Mouse (Mus musculus) cerebellum, postnatal 4 days (tissue): ENCODE data around the gene Tmem97.
A peak's percentile ranks its signal among the peaks of the same experiment; 100 is the strongest.

Experiments
- DNase-seq, 2 experiments: peaks; one replicate each; pipeline ENCODE4 v3.0.0; 2022; ENCODE audit warnings: low spot score in 2 of 2, mixed read lengths in 1 of 2

Gene Tmem97

DNA sequence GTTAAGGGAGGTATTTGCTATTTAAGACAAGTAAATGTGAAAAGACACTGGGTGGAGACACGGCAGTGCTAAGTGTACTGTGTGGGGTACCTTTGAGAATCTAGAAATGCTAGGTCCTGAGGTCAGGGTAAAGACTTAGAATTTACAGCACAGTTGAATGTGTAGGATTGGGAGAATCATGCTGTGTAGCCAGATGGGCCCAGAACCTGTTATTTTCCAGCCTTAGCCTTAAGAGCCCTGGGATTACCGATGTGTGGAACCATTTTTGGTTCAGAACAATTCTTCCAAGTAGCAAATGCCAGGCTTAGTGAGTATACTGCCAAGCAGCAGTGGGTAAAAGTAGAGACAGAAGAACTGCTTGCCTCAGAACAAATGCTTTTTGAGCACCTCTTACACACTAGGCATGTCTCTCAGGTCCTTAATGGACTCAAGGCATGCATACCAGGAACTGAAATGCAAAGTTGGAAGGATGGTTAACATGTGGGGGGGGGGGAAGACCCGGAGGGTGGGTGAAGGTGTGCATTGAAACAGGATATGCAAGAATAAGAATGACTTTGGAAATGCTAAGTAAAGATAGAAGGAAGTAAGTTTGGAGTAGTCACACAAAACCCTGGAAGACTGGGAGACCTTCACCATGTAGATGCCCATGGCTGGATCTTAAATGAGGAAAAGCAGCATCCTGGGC, 37.3 kb downstream of the Tmem97 start:
- no peak for DNase-seq

DNA sequence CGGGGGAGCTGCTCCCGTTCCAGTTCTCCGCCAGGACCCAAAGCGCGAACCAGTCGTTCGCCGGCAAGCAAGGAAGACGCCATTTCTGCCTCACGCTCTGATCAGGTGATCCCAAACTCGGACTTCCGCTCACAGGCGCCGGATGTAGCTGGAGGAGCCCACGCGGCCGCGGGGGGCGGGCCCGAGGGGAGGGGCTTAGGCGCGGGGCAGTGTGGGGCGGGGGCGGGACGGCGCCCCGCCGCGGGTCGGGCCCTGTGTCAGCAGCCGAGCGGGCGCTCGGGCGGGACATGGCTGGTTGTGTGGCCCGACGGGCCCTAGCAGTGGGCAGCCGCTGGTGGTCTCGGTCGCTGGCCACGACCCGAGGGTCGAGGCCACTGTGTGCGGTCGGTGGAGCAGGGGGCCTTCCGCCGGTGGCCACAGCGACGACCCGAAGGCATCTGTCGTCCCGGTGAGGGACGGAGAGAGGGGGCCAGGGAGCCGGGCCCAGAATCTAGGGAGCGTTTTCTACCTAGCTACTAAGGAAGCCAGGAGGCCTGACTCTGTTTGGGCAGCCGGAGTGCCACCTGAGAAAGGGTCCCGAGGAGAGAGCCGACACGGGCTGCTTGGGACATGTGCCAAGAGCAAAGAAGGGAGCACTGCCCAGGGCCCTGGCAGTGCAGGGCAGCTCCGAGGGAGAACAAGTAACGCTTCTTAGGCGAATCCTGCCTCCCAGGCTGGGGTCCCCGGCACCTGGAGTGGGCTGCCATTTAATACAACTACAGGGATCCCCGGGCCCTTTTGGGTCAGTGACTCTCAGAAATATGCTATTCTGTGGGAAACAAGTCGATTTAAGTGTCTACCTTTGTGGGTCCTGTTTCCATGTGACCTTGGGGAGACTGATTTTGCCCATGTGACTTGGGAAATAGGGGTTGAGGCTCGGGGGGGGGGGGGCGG, 38.3 kb downstream of the Tmem97 start, which contains the start of the genes Tmem199 and Poldip2:
Tmem199 (minus strand) TSS at position 148 of the 933 bp plus-strand sequence.
Poldip2 (plus strand) TSS at position 169 of the 933 bp plus-strand sequence.
- DNase-seq = peak; percentile 77 to 92

DNA sequence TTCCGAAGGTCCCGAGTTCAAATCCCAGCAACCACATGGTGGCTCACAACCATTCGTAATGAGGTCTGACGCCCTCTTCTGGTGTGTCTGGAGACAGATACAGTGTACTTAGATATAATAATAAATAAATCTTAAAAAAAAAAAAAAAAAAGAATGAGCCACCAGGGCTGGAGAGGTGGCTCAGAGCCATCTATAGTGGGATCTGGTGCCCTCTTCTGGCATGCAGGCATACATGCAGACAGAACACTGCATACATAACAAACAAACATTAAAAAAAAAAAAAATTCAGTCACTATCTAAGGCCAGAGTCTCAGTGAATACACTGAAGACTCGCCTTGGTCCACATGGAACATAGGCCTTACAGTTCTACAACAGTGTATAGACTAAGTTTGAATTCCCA, 41.4 kb downstream of the Tmem97 start:
- peak in 1 of 2 experiments; percentile 32 for DNase-seq

DNA sequence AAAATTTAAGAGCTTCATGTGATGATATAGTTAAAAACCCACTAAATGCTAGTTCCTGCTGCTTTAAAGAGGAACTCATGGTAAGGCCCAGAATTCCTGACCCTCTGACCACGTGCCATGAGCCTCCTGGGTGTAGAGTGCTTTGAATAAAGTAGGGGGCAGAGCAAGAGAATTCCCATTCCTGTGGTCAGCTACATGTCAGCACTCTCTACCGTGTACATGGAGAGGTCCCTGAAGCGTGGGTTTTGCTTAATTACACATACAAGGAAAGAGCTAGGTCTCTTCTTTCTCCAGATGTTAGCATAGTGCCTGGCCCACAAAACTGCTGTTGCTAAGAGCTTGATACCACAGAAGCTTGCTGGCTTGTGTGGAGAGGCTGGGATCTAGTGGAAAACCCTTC, 45.1 kb downstream of the Tmem97 start:
- DNase-seq = no peak

GRCm38 (mm10) chr11:78502909-78503650, 47.5 kb downstream of the Tmem97 start, which contains the start of gene Sebox:
TSS of gene Sebox (plus strand) at chr11:78503447.
- DNase-seq = peak in 1 of 2 experiments; percentile 56

DNA sequence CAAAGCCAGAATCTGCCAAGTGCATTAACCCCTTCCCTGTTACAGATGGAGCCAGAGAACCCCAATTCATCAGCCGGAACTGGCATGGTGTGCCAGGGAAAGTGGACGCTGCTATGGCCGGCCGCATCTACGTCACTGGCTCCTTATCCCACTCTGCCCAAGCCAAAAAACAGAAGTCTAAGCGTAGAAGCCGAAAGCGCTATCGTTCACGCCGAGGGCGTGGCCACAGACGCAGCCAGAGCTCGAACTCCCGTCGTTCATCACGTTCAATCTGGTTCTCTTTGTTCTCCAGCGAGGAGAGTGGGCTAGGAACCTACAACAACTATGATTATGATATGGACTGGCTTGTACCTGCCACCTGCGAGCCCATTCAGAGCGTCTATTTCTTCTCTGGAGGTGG, 49.0 kb downstream of the Tmem97 start:
- no peak for DNase-seq

DNA sequence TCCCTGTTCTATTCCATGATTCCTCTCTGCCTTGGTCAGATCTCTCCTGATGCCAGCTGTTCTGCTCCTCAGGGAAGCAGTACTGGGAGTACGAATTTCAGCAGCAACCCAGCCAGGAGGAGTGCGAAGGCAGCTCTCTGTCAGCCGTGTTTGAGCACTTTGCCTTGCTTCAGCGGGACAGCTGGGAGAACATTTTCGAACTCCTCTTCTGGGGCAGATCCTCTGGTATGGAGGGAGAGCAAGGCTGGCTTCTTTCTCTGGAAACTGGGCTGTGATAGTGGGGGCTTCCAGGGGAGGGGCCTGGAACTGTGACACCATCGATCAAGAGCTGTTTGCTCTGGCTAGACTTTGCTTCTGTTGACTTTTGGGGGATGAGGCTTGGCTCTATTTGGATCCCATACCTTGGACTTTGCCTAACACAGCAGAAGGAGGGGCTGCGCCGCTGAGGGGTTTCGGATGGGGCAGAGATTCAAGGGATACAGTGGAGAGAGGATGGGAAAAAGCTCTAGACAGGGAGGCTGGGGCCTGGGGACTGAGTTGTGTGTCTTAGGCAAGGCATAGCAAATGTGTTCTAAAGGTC, 49.9 kb downstream of the Tmem97 start:
- DNase-seq = no peak

GRCm38 (mm10) chr11:78499543-78499942, 51.0 kb downstream of the Tmem97 start:
- DNase-seq = no peak

DNA sequence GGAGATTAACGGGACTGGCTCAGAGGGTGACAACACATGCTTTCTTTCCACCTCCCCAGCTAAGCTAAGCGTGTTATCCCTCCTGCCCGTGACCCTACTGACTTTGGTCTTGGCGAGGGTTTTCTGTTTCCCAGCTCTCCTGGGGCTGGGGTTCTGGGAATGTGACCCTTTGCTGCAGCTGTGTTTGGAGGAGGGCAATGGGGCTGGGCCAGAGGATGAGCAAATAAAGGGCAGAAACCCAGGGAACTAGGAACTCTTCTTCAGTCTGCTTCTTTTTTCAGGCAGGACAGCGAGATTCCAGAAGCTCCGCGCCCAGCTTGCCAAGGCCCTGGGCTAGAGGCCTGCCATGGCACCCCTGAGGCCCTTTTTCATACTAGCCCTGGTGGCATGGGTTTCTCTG, 51.6 kb downstream of the Tmem97 start, which contains the start of gene Vtn:
Vtn (plus strand) TSS at position 88 of the 400 bp plus-strand sequence.
- no peak for DNase-seq

DNA sequence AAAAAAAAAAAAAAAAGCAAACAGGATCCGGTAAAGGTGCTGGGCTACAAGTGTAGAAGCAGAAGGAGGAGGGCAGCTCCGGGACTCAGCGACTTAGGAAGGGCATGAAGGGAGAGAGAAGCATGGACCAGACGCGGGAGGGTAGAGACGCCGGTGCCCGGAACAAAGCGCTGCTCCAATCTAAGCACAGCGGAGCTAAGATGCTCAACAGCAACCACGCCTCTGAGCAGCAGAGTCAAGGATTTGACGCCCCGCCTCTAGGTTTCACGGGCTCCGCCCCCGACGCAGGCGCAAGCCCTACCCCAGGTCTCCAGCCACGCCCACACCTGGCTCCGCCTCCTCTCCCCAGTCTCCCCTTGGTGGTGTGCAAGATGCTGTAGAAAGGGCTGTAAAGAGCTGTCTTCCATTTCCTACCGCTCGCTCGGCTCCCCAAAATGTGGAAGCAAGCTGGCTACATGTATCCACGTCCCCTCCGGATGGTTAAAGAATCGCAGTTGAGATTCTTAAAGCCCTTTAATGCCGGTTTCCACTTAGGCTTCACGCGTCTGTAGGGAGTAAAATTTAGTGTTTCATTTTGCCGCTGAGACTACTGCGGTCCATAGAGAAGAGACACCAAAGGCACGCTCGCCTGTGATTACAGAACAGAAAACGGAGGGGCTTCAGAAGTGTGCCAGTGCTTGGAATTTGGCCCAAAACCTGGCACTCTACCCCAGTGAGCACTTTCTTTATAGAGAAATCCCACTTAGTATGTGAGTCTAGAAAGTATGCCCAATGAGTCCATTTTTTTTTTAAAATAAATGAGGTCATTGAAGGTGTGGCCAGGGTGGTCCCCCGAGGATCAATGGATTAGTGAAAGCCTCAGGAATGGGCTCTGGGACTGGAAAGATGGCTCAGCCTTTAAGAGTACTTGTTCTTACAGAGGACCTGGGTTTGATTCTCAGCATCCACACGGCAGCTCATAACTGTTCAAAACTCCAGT, 52.7 kb downstream of the Tmem97 start, which contains the start of gene Sarm1:
Sarm1 (minus strand) TSS at position 211 of the 979 bp plus-strand sequence.
- DNase-seq = peak; percentile 81 to 93

DNA sequence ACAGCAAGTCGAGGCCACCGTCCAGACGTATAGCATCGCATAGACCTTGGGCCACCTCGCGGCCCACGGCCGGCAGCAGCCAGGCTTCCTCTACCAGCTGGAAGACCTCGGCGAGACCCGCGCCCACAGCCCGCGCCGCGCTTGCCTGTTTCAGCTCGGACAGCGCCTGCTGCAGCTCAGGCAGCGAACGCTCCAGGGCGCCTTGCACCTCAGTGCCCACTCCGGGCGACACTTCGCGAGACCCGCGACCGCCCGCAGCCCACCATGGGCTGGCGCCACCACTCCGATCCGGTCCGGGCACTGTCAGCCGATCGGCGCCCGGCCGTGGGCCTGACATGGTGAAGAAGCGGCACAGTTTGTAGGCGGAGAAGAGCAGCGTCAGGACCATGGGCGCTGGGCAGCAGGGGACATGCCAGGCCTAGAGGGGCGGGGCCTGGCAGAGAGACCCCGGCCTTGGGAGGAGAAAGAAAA, 53.5 kb downstream of the Tmem97 start:
- peak in 1 of 2 experiments; percentile 67 for DNase-seq

- DNase-seq = no peak
Observed at GRCm38 (mm10) chr11:78495904-78496303, 54.7 kb downstream of the Tmem97 start.
